Mouse (Mus musculus) mouse trophoblast stem cell (cell line): ENCODE measurements around the gene Hcfc2.

Source experiments
- in situ Hi-C, 2 experiments: fragments of 300-500 bp; cut with MseI, MboI; formaldehyde crosslinking; loops; 2 replicates in 1 of 2; 3 replicates in 1 of 2; pipeline ENCODE4 v1.15.1; 2025

The Hcfc2 gene

DNA sequence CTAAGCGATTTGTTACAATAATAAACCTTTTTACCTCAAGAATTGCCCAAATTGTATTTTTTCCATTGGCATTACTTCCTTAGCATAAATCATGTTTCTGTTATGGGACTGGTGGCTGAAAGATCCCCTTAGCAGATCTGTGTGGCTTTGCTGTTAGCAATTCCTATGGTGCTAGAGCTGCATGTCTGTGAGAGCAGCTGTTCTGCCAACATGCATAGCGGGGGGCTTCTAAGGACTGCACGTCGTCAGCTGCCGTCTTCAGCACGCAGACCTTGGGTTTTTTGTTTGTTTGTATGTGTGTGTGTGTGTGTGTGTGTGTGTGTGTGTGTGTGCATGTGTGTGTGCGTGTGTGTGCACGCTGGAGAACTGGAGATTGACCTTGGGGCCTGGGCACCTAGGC is 45.4 kb downstream of the Hcfc2 start:
- in situ Hi-C loops = no loop called here

DNA sequence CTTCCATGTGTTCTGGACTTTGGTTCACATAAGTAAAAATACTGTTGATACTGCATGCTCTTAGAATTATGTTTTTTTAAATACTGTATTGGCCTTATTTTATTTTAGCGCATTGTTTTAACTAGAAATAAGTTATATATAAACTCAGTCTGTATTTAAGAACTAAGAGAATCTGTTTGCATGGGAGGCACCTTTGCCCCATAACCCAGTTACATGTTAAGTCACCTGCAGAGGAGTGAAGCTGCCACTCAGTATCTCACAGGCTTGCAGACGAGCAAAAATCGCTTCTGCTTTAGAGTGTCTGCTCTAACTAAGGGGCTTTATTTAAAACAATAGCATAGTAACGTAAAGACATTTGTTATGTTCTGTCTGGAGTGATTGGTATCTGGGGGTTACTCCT is 45.9 kb downstream of the Hcfc2 start:
- in situ Hi-C loops = no loop called here

DNA sequence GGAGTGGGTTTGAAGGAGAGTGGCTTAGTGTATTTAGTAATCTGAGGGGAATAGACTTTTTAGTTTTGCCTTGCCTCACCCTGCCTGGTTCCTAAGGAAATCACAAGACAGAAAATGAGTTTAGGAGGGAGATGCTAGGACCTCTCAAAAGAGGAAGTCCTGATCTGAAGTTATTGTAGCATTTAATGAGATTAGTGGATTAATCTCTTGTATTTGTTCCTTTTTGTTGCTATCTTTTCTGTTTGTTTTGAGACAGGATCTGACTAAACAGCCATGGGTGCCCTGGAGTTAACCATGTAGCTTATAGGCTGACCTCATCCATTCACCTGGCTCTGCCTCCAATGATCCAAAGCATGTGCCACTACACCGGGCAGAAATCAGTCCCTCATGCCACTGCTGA is 46.6 kb downstream of the Hcfc2 start:
- in situ Hi-C loops = no loop called here

DNA sequence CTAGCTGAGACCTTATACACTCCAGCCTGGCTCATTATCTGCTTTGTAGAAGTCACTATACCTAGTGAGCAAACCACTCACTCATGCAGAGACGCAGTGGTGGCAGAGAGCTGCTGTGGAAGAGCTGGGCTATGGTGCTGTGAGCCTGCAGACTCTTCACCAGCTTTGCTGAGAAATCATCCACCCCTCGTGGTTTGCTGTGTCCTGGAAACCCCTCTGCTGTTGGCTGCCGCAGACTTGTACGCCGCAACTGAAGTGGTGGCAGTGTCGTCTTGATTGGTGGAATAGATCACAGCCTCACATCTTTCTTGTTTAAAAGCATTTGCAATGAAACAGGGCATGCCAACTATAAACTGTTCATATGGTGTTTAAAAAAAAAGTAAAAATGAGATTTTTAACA is 48.3 kb downstream of the Hcfc2 start:
- in situ Hi-C loops = no loop called here

DNA sequence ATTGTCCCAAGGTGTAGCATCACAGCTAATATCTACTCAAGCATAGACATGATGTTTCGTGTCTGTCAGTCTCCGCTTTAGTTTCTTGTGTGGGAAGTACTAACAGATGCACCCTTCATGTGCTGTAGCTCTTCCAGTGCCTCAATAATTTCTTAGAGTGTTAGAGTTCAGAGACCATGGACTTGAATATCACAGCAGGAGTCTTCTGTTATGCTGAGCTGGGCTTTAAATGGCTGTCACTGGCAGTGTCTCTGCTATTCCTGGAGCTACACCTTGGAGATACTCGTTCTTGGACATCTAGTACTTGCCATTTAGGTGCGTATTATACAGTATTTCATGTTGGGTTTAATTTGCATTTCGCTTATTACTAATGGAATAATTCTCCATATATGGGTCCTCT is 49.3 kb downstream of the Hcfc2 start:
- in situ Hi-C loops = no loop called here

DNA sequence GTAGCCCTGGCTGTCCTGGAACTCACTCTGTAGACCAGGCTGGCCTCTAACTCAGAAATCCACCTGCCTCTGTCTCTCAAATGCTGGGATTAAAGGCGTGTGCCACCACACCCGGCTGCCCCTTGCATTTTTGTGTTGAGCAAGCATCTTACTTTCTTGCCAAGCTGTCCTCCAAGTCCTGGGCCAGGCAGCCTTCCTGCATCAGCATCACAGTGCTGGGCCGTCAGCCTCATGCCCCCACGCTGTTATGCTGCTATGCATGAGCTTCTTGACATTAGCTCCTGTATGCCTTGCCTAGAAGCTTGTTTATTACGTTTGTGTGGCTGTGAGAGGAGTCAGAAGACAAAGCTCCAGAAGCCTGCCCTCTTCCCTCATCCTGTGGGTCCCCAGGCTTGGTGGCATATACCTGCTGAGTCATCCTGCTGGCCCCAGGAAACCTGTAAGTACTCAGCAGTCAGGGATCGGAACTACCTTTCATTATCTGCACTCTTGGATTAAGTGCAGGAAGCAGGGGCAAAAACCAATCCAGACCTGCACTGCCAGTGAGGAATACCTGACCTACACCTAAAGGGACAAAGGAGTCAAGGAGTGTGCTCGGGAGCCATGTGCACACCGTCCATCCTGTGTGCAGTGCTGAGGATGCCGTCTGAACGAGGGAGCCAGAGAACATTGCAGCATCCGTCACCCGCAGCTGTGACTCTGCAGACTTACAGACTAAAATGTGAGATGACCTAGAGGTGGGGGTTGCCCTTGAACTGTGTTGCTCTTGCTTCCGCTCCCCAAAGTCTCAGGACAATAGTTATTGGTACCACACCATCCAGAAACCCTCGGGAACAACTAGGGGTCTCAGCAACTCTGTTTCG is 51.3 kb downstream of the Hcfc2 start:
- in situ Hi-C loops = no loop called here

DNA sequence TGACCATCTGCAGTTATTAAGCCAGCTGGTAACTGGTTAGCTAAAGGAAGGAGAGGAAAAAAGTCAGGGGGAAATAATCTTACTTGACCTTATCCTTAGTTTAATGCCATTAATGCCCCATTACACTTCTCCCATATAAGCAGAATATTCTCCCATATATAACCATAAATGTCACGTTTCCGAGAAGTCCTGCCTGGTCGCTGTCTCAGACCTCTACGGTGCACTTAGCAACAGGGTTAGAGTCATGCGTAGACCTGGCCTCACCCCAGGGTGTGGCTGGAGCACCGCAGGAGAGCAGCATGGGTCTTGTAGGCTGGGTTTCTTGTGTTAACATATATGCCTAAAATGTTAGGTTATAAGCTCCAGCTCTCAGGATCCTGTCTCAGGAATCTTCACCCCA is 54.8 kb downstream of the Hcfc2 start:
- in situ Hi-C loops = no loop called here

DNA sequence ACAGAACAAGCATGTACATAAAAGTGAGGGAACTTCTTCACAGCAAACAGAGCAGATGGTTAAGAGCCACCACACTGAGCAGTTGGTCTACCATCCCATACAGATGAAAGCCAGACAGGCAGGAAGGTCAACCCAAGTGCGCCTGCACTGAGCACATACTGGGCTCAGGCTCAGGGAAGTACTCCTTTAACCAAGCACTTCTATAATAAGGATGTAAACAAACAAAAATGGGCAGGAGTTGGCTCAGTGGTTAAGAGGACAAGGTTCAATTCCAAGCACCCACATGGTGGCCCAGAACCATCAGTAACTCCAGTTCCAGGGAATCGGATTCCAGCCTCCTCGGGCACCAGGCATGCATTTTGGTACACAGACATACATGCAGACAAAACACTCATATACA is 57.0 kb downstream of the Hcfc2 start:
- in situ Hi-C loops = no loop called here

DNA sequence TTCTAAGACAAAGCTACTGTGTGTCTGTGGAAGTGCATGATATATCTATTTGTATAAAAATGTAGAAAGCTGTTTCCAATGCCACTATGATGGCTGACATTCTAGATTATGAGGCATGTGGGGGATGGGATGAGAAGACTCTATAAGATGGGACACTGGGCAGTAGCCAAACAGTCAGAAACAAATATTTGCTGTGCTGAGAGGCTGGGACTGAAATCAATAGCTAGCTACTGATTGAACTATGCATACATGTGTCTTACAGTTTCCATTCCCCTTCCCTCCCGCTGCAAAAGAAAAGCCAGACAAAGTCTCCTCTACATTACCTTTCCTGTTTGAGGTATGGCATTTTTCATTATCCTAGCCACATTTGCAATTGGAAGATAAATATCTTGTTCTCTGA is 58.7 kb downstream of the Hcfc2 start:
- in situ Hi-C loops = no loop called here

DNA sequence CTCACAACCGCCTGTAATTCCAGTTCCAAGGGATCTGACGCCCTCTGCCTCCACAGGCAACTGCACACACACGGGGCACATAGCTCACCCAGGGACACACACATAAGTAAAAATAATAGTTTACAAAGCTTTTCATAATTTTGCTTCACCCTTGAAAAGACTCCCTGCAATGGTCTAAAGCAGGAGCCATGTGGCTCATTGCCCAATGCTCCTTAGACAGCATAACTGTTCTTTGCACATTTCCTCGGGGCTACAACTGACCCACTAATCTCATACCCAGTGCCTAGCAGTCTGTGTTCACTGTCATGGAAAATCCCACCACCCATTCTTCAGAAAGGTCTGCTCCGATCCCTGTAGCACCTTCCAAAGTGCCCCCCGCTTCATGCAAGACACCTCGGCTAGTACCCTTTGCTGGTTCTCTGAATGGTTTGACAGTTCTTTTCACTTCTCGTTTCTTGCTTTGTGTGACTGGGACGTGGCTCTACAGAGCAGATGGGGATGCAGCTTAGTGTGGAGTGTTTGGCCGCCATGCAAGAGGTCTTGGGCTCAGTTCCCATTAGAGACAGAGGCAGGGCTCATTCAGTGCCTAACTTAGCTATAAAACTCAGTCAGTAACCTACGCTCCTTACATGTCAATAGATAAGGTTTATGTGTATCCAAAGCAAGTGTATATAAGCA is 59.4 kb downstream of the Hcfc2 start:
- in situ Hi-C loops = no loop called here

DNA sequence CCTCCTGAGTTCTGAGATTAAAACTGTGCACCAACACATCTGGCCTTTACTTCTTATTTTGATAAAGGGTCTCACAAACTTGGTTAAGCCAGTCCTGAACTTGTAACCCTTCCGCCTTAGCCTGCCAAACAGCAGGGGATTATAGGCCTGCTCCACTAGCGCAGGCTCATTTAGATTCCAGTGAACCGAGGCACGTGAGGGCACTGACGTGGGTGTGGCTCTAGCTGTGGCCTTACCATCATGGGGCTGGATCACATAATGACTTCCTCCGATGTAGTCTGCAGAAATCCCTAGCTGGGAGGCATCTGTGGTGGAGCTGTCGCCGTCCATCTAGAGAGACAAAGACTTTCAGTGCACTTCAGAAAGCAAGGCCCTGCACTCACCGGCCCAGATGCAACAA is 60.5 kb downstream of the Hcfc2 start:
- in situ Hi-C loops = no loop called here

DNA sequence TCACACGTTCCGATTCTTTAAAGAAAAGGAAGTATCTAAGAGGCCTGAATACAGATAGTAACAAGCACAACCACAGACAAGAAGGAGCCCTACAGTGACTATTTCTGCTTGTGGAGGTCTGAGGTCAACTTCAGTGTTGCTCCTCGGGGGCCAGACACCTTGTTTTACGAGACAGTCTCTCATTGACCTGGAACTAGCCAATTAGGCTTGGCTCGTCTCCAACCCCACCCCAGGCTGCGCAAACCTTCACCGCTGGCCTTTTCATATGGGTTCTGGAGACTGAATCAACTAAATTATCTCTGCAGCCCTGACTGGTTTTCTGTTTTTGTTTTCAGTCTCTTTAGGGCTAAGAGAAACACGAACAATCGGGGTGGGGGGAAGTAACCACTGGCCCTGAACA is 61.4 kb downstream of the Hcfc2 start:
- in situ Hi-C loops = no loop called here

DNA sequence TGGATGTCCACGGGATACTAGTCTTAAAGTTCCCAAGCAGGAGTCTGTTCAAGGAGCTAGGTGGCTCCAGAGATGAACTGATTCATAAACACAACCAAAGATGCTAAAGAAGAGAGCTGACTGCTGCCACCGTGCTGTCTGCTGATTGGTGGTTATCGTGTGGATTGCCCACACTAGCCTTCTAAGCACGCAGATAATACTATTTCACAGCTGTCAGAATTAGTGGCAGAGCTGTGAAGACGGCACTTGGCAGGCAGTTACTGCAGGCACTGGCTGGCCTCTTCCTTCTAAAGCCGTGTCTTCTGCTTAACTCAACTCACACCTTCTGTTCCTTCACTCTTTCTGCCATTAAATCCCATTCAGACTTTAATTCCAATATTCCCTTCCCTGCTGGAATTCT is 62.4 kb downstream of the Hcfc2 start:
- in situ Hi-C loops = no loop called here

DNA sequence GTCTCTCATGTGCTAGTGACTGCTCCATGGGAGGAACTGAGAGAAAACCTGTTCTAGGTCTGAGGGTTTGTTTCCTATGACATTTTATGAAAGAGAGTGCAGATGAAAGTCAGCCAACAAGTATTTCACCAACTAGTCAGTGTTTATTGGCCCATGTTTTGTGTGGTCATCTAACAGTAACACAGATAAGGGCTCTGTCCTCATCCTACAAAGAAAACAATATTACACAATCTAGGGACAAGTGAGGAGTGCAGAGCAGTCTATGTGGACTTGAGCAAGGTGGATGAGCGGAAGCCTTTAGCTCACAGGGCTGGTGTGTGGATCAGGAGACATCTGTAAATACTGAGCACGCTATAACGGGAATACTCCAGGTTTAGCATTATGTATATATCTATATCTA is 62.9 kb downstream of the Hcfc2 start:
- in situ Hi-C loops = no loop called here

DNA sequence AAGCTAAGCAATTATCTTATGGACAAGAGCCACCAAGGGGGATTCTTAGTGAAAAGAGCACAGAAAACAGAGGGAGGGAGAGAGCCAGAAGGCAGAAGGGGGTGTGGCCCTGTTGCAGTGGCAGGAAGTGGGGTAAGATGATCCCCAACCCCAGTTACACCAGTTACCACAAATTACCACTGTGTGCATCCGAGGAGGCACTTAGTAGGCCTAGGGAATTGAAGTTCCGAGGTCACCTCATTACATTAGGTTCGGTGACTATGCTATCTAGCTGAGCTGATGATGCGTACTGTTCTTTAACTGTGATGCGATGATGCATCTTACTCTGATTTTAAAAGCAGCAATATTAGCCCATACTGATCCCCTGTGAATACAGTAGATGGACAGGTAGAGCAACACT is 63.7 kb downstream of the Hcfc2 start:
- in situ Hi-C loops = no loop called here

DNA sequence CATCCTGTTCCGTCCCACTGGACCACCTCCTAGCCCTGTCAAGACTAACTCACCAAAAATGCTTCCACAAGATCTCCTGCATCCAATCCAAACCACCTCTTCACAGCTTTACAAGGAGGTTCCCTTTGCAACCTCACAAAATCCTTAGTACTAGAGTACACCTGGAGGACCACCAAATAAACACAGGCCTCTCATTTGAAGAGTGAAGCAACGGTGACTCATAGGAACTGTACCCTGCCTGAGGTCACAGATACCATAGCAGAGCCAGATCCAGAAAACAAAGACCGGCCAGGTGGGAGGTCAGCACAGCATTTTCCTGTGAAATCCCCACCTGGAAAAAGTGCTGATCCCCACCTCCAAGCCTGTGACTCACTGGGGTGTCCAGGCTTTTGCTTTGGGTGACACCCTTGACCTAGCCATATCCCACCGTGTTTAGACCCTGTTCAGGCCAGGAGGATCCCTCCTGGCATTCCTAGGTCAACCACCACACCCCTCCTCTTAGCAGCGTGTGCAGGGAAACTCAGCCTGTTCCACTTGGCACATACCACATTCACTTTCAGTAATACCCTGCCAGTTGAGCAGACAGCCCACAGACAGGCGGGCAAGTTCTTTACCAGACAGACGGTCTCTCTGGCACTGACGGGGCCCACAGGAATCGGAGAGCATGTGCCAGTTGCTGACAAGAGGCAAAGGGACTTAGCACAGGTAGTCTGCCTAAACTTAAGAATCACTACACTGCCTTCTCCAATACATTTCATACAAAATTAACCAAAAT is 65.3 kb downstream of the Hcfc2 start:
- in situ Hi-C loops = no loop called here

DNA sequence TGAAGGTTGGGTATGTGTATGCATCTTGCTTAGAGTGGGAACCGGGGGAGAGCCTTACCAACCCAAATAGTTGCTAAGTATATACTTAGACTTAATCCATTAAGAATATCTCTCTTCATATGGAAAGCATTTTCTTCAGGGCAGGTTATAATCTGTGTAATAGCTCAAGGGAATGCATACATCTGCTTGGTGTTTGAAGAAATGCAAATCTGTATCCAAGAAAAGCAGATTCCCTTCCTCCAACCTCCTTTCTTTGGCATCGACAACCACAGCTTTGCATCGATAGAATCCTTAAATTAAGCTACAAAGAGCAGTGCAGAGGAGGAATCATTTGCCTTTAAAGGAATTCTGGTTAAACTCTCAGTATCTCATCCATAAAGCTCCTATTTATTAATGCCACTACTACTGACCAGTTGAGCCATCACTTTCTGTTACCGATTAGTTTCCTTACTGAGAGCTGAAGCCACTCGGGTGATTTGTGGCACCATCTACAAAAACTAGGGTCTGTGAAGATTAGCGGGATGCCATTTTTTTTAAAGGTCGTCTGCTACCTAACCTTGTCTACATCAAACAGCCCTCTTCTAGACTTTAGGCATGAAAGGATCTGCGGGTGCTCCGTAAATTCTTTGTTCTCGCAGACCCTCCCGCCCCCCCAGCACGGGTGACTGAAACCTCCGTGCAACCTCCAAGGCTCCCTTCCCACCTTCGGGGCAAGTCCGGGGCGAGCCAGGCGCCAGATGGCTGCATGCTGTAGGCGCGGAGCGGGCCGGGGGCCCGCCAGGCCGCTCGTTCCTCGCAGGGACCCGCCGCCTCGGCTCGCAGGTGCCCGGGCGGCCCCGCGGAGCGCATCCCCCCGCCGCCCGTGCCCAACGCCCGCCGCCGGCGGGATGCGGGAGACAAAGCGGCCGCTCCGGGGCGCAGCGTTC is 67.1 kb downstream of the Hcfc2 start:
- in situ Hi-C loops = no loop called here

DNA sequence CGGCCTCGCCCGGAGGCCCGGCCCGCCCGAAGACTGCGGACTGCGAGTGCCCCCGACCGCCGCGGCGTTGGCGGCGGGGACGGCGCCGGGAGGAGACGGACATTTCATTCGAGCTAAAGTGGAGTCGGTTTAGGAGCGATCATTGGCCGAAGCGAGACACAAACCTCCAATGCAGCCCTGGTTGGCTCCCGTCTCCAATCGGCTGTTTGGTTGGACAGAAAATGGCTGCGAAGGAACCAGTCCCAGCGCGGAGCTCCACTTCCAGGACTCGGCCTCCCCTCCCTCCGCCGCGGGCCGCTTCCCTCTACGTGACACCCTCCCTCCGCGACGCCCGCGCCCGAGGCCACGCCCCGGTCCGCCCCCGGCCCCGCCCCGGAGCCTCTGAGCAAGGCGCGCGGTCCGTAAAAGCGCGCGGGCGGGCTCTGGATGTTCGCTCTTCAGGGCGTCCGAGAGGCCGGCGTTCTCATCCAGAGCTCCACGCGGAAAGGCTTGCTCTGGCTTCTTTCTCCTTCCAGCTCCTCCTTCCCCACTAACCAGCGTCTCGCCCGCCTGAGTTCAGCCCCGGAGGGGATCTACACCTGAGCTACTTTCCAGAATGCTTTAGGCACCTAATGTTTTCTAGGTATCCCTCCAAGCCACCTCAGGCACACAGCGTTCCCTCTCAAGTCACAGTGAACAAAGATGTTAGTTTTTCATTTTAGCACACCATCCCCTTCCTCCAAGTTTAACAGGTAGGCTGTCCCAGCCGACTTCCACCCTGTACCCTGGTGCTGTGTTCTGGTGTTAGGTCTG is 68.1 kb downstream of the Hcfc2 start, which contains the start of gene Nfyb:
Gene Nfyb (minus strand): TSS at position 305 of the 792 bp plus-strand sequence.
- in situ Hi-C loops = no loop called here

DNA sequence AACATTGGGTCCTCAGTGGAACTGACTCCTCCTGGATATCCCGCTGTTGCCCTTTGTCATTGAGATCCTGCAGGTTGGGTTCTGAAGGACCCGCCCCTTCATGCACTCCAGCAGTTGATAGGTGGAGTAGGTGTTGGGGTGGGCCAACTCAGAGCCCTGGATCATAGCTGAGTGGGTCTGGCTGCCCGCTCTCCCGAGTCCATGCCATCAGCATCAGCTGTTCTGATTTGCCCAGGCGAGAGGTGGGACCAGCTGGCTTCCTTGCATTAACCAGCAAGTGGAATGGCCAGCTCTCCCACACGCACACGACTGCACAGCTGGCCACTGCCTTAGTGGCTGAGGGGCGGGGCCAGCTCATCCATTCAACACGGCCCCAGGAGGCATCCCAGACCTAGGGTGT is 72.9 kb downstream of the Hcfc2 start:
- in situ Hi-C loops = no loop called here

DNA sequence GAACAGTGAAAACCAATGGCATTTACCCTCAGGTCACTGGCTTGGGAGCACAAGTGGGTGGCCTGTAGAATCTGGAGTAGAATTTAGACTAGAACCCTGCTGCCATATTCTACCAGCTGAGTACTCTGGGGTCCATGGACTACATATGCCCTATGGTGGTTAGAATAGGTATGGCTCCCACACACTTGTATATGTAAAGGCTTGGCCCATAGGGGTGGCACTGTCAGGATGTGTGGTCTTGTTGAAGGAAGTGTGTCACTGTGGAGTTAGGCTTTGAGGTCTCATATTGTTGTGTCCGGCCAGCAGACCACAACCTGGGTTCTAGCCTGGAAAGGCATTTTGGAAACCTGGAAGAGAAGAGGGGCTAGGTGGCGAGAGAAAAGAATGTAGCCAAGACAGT is 74.8 kb downstream of the Hcfc2 start:
- in situ Hi-C loops = no loop called here
